9 mouse cellular contexts compared by ENCODE assay signal in genomic region chr12:41483091-41483592, GRCm38 (mm10). TPM values are rescaled to one million over a fixed set of nuclear protein-coding genes. Genes with fewer than 3 reads are reported as not detected.
DNase-seq lines count a peak whose midpoint lies in the region; ATAC-seq and TF ChIP-seq lines count a peak whose summit lies in the region.
"Had no signal": no experiment of that assay in that cellular context is flagged by ENCODE, and none has a peak within 500 bp of the region (broad histone marks: within the 10 kb centered on the region; RNA-seq: fewer than 3 reads in every experiment).

No protein-coding gene starts in this region.

- no peaks in the 10 kb centered on the region for H3K9me3 ChIP-seq in hindbrain, embryonic 13.5 days
- no peaks in the 10 kb centered on the region for H3K9me3 ChIP-seq in midbrain, embryonic 14.5 days (ENCODE audit: control insufficient read depth, low read length)

- peak overlapping the region; percentile 84 for H3K9ac ChIP-seq in hindbrain, embryonic 13.5 days
- peak overlapping the region; percentile 84 for H3K9ac ChIP-seq in midbrain, embryonic 14.5 days (replicated peaks; ENCODE audit: low read length)

- peak; percentile 17 for DNase-seq in layer of hippocampus, adult 11-12 months (ENCODE audit: low spot score)
- DNase-seq in layer of hippocampus, adult 9-11 months = no peak
- DNase-seq in midbrain, embryonic 14.5 days = peak; percentile 36
- no peak for DNase-seq in adrenal gland, postnatal 4 days (ENCODE audit: low spot score in 2 of 2)
- no peak for DNase-seq in adrenal gland, postnatal 14 days
- no peak for DNase-seq in heart, postnatal 10 days

- peaks cover 3% of the 10 kb centered on the region; the same call in 1 of the 2 replicates for H3K36me3 ChIP-seq in hindbrain, embryonic 13.5 days
- H3K36me3 ChIP-seq in midbrain, embryonic 14.5 days (ENCODE audit: control insufficient read depth, insufficient read depth, low read length) = no peaks in the 10 kb centered on the region

- peaks cover 5% of the 10 kb centered on the region; the same call in 1 of the 2 replicates for H3K4me1 ChIP-seq in cortical plate, adult 2 months (ENCODE audit: control insufficient read depth, insufficient read depth, low read length)
- H3K4me1 ChIP-seq in hindbrain, embryonic 13.5 days (replicated peaks) = peaks cover 30% of the 10 kb centered on the region
- H3K4me1 ChIP-seq in midbrain, embryonic 14.5 days (ENCODE audit: control insufficient read depth, insufficient read depth, low read length) = peaks cover 17% of the 10 kb centered on the region

- H3K4me3 ChIP-seq in cortical plate, adult 2 months (ENCODE audit: insufficient read depth, low read length) = peak overlapping the region; percentile 98
- H3K4me3 ChIP-seq in hindbrain, embryonic 13.5 days = peak overlapping the region; percentile 63
- H3K4me3 ChIP-seq in midbrain, embryonic 14.5 days (replicated peaks; ENCODE audit: low read depth, low read length) = peak overlapping the region; percentile 64

- peak overlapping the region; percentile 94 for H3K27ac ChIP-seq in cortical plate, adult 2 months (ENCODE audit: insufficient read depth, low read length)
- peak overlapping the region; percentile 94 for H3K27ac ChIP-seq in hindbrain, embryonic 13.5 days
- H3K27ac ChIP-seq in midbrain, embryonic 14.5 days (replicated peaks; ENCODE audit: low read depth, low read length) = peak overlapping the region; percentile 93

- intact Hi-C loops in heart, postnatal 10 days (cut with DNase I) = no loop called here

- no peak for TF ChIP-seq POLR2A in cortical plate, adult 2 months (IDR thresholded peaks at IDR 0.05; ENCODE audit: extremely low read depth, insufficient read depth, low read length)

- H3K4me2 ChIP-seq in hindbrain, embryonic 13.5 days = peak overlapping the region; percentile 58
- H3K4me2 ChIP-seq in midbrain, embryonic 14.5 days (ENCODE audit: low read length) = peak overlapping the region; percentile 69

- WGBS in hindbrain, embryonic 13.5 days = 77% methylated on average over 5 of the region's 5 CpGs
- WGBS in midbrain, embryonic 14.5 days = 81% methylated on average over 5 of the region's 5 CpGs

- no peaks in the 10 kb centered on the region for H3K27me3 ChIP-seq in hindbrain, embryonic 13.5 days
- no peaks in the 10 kb centered on the region for H3K27me3 ChIP-seq in midbrain, embryonic 14.5 days (ENCODE audit: control insufficient read depth, insufficient read depth, low read length)
- H3K27me3 ChIP-seq: Patski had no signal

- no peak for TF ChIP-seq CTCF in cortical plate, adult 2 months (IDR thresholded peaks at IDR 0.05; ENCODE audit: extremely low read depth, insufficient read depth, low read length)

- no peak for ATAC-seq in hindbrain, embryonic 13.5 days (ENCODE audit: low FRiP score)
- no peak for ATAC-seq in midbrain, embryonic 14.5 days (ENCODE audit: low FRiP score, low TSS enrichment)
- ATAC-seq: Patski had no signal

RNA-seq across cellular contexts. Expression of gene Lrrn3, which starts 3.1 kb away (rescaled TPM):
- polyA plus RNA-seq in cortical plate, adult 2 months (2012; rRNA removed) = 26.6 and 27.5 TPM in 2 replicates
- 95.7 and 97.7 TPM in 2 replicates for polyA plus RNA-seq in hindbrain, embryonic 13.5 days (2015; fragmentation: Nextera tagmentation; extraction: Ambion mirVana)
- polyA plus RNA-seq in midbrain, embryonic 14.5 days (2014; fragmentation: Nextera tagmentation; extraction: Ambion mirVana) = 105 and 118 TPM in 2 replicates
- total RNA-seq in adrenal gland, postnatal 4 days (2021) = 10 to 100 TPM; 33.0 to 38.5 TPM
- 31.2 and 32.2 TPM in 2 replicates for total RNA-seq in adrenal gland, postnatal 14 days (2021)
- under 1 TPM; 0.14 to 0.15 TPM for total RNA-seq in heart, postnatal 10 days (2021)

Comparison
In these comparisons a context has a peak if more than half of its experiments do, and no peak if none do; other contexts are left out.
1. DNase-seq: peak in layer of hippocampus, adult 11-12 months (single experiment) and midbrain, embryonic 14.5 days (single experiment); none in layer of hippocampus, adult 9-11 months (single experiment), adrenal gland, postnatal 4 days (0 of 2), adrenal gland, postnatal 14 days (single experiment) and heart, postnatal 10 days (0 of 2).
2. RNA of gene Lrrn3, which starts 3.1 kb away (total RNA-seq): 33.0 to 38.5 TPM in adrenal gland, postnatal 4 days and 31.2 to 32.2 TPM in adrenal gland, postnatal 14 days; 0.14 to 0.15 TPM in heart, postnatal 10 days; every median in the first group is over 10 times any median in the second.
3. Peak in every context shown above with its lines, with median percentiles within 50 percentile points of each other: H3K27ac ChIP-seq and H3K4me3 ChIP-seq.